Mouse (Mus musculus): Measurements from ENCODE around the gene Ptgis. TPM values are rescaled to one million over a fixed set of nuclear protein-coding genes. Genes with fewer than 3 reads are reported as not detected.

Gene Ptgis
- polyA plus RNA-seq, 1 experiment: 1.2 TPM

GRCm38 (mm10) chr2:167162516-167163021, 77.8 kb downstream of the Ptgis start:
- Histone ChIP-seq H3K27ac (ENCODE audit: control insufficient read depth, insufficient read depth, low read depth, low read length, poor library complexity) (no peak overlapping the region), H3K4me1 (ENCODE audit: control insufficient read depth, insufficient read depth, low read length) (no peaks in the 10 kb centered on the region; the same call in 1 of the 2 replicates), H3K4me3 (replicated peaks; ENCODE audit: control insufficient read depth, low read depth, low read length) (no peak overlapping the region)
- TF ChIP-seq CTCF (IDR thresholded peaks at IDR 0.05; ENCODE audit: control insufficient read depth, insufficient read depth, low read length): no peak
- TF ChIP-seq POLR2A (IDR thresholded peaks at IDR 0.05; ENCODE audit: borderline replicate concordance, control insufficient read depth, low read depth, low read length): no peak
- 68% methylated on average over 10 of the region's 10 CpGs for WGBS

GRCm38 (mm10) chr2:167159721-167160120, 80.7 kb downstream of the Ptgis start:
- TF ChIP-seq CTCF (IDR thresholded peaks at IDR 0.05; ENCODE audit: control insufficient read depth, insufficient read depth, low read length) (no peak), POLR2A (IDR thresholded peaks at IDR 0.05; ENCODE audit: borderline replicate concordance, control insufficient read depth, low read depth, low read length) (no peak)
- no peak overlapping the region for H3K4me3 ChIP-seq (replicated peaks; ENCODE audit: control insufficient read depth, low read depth, low read length)
- no peaks in the 10 kb centered on the region for H3K4me1 ChIP-seq (ENCODE audit: control insufficient read depth, insufficient read depth, low read length)
- WGBS: 82% methylated on average over 4 of the region's 4 CpGs
- H3K27ac ChIP-seq (ENCODE audit: control insufficient read depth, insufficient read depth, low read depth, low read length, poor library complexity): no peak overlapping the region

- no peak for TF ChIP-seq POLR2A (IDR thresholded peaks at IDR 0.05; ENCODE audit: borderline replicate concordance, control insufficient read depth, low read depth, low read length)
- no peak for TF ChIP-seq CTCF (IDR thresholded peaks at IDR 0.05; ENCODE audit: control insufficient read depth, insufficient read depth, low read length)
- H3K4me3 ChIP-seq (replicated peaks; ENCODE audit: control insufficient read depth, low read depth, low read length): no peak overlapping the region
- WGBS: 78% methylated on average over 5 of the region's 5 CpGs
- H3K4me1 ChIP-seq (ENCODE audit: control insufficient read depth, insufficient read depth, low read length): no peaks in the 10 kb centered on the region
- H3K27ac ChIP-seq (ENCODE audit: control insufficient read depth, insufficient read depth, low read depth, low read length, poor library complexity): no peak overlapping the region
Measured at GRCm38 (mm10) chr2:167158780-167159179, 81.6 kb downstream of the Ptgis start.

- TF ChIP-seq POLR2A (IDR thresholded peaks at IDR 0.05; ENCODE audit: borderline replicate concordance, control insufficient read depth, low read depth, low read length) (no peak), CTCF (IDR thresholded peaks at IDR 0.05; ENCODE audit: control insufficient read depth, insufficient read depth, low read length) (no peak)
- Histone ChIP-seq H3K4me3 (replicated peaks; ENCODE audit: control insufficient read depth, low read depth, low read length) (no peak overlapping the region), H3K4me1 (ENCODE audit: control insufficient read depth, insufficient read depth, low read length) (no peaks in the 10 kb centered on the region), H3K27ac (ENCODE audit: control insufficient read depth, insufficient read depth, low read depth, low read length, poor library complexity) (no peak overlapping the region)
- 72% methylated on average over 9 of the region's 9 CpGs for WGBS
Measured at GRCm38 (mm10) chr2:167156118-167156715, 84.2 kb downstream of the Ptgis start.

GRCm38 (mm10) chr2:167155541-167155973, 84.8 kb downstream of the Ptgis start:
- WGBS: 54% methylated on average over 4 of the region's 4 CpGs
- Histone ChIP-seq H3K27ac (ENCODE audit: control insufficient read depth, insufficient read depth, low read depth, low read length, poor library complexity) (no peak overlapping the region), H3K4me1 (ENCODE audit: control insufficient read depth, insufficient read depth, low read length) (no peaks in the 10 kb centered on the region), H3K4me3 (replicated peaks; ENCODE audit: control insufficient read depth, low read depth, low read length) (no peak overlapping the region)
- TF ChIP-seq POLR2A (IDR thresholded peaks at IDR 0.05; ENCODE audit: borderline replicate concordance, control insufficient read depth, low read depth, low read length): no peak
- TF ChIP-seq CTCF (IDR thresholded peaks at IDR 0.05; ENCODE audit: control insufficient read depth, insufficient read depth, low read length): no peak

GRCm38 (mm10) chr2:167150880-167151279, 89.5 kb downstream of the Ptgis start:
- Histone ChIP-seq H3K4me1 (ENCODE audit: control insufficient read depth, insufficient read depth, low read length) (no peaks in the 10 kb centered on the region), H3K27ac (ENCODE audit: control insufficient read depth, insufficient read depth, low read depth, low read length, poor library complexity) (no peak overlapping the region), H3K4me3 (replicated peaks; ENCODE audit: control insufficient read depth, low read depth, low read length) (no peak overlapping the region)
- WGBS: 83% methylated on average over 6 of the region's 6 CpGs
- no peak for TF ChIP-seq CTCF (IDR thresholded peaks at IDR 0.05; ENCODE audit: control insufficient read depth, insufficient read depth, low read length)
- no peak for TF ChIP-seq POLR2A (IDR thresholded peaks at IDR 0.05; ENCODE audit: borderline replicate concordance, control insufficient read depth, low read depth, low read length)

- H3K4me3 ChIP-seq (replicated peaks; ENCODE audit: control insufficient read depth, low read depth, low read length): no peak overlapping the region
- WGBS: 85% methylated on average over 7 of the region's 7 CpGs
- no peak overlapping the region for H3K27ac ChIP-seq (ENCODE audit: control insufficient read depth, insufficient read depth, low read depth, low read length, poor library complexity)
- peaks cover 3% of the 10 kb centered on the region; the same call in 1 of the 2 replicates for H3K4me1 ChIP-seq (ENCODE audit: control insufficient read depth, insufficient read depth, low read length)
- TF ChIP-seq POLR2A (IDR thresholded peaks at IDR 0.05; ENCODE audit: borderline replicate concordance, control insufficient read depth, low read depth, low read length) (no peak), CTCF (IDR thresholded peaks at IDR 0.05; ENCODE audit: control insufficient read depth, insufficient read depth, low read length) (no peak)
Measured at GRCm38 (mm10) chr2:167150135-167150534, 90.3 kb downstream of the Ptgis start.

- WGBS: 78% methylated on average over 6 of the region's 6 CpGs
- Histone ChIP-seq H3K4me1 (ENCODE audit: control insufficient read depth, insufficient read depth, low read length) (peaks cover 3% of the 10 kb centered on the region), H3K4me3 (replicated peaks; ENCODE audit: control insufficient read depth, low read depth, low read length) (no peak overlapping the region), H3K27ac (ENCODE audit: control insufficient read depth, insufficient read depth, low read depth, low read length, poor library complexity) (no peak overlapping the region)
- TF ChIP-seq POLR2A (IDR thresholded peaks at IDR 0.05; ENCODE audit: borderline replicate concordance, control insufficient read depth, low read depth, low read length) (no peak), CTCF (IDR thresholded peaks at IDR 0.05; ENCODE audit: control insufficient read depth, insufficient read depth, low read length) (no peak)
Measured at GRCm38 (mm10) chr2:167149035-167149434, 91.4 kb downstream of the Ptgis start.
